Mouse (Mus musculus): ENCODE data around the gene Hspb8.

The Hspb8 gene

GRCm38 (mm10) chr5:116422699-116423201 lies at the start of gene Hspb8:
Gene Hspb8, minus strand, starts transcription at chr5:116422864.
- no peak for DNase-seq (ENCODE audit: low read depth, low spot score)

- no peak for DNase-seq (ENCODE audit: low read depth, low spot score)
Observed at GRCm38 (mm10) chr5:116461354-116462042, 38.8 kb upstream of the Hspb8 start.

GRCm38 (mm10) chr5:116459970-116460369 lies 37.3 kb upstream of the Hspb8 start:
- DNase-seq (ENCODE audit: low read depth, low spot score), result no peak

- DNase-seq (ENCODE audit: low read depth, low spot score), result no peak
Observed at GRCm38 (mm10) chr5:116457791-116458190, 35.1 kb upstream of the Hspb8 start.

- no peak for DNase-seq (ENCODE audit: low read depth, low spot score)
Observed at GRCm38 (mm10) chr5:116456796-116457515, 34.3 kb upstream of the Hspb8 start.

GRCm38 (mm10) chr5:116453401-116453851 lies 30.8 kb upstream of the Hspb8 start:
- DNase-seq (ENCODE audit: low read depth, low spot score), result no peak

- DNase-seq (ENCODE audit: low read depth, low spot score), result no peak
Observed at GRCm38 (mm10) chr5:116450901-116451300, 28.2 kb upstream of the Hspb8 start.

- DNase-seq (ENCODE audit: low read depth, low spot score), result no peak
Observed at GRCm38 (mm10) chr5:116449522-116450225, 27.0 kb upstream of the Hspb8 start.

- DNase-seq (ENCODE audit: low read depth, low spot score), result no peak
Observed at GRCm38 (mm10) chr5:116448409-116449191, 25.9 kb upstream of the Hspb8 start.

GRCm38 (mm10) chr5:116447821-116448350 lies 25.2 kb upstream of the Hspb8 start:
- DNase-seq (ENCODE audit: low read depth, low spot score), result no peak

- no peak for DNase-seq (ENCODE audit: low read depth, low spot score)
Observed at GRCm38 (mm10) chr5:116446552-116446951, 23.9 kb upstream of the Hspb8 start.

GRCm38 (mm10) chr5:116445634-116446367 lies 23.1 kb upstream of the Hspb8 start:
- DNase-seq (ENCODE audit: low read depth, low spot score), result no peak

GRCm38 (mm10) chr5:116444517-116444916 lies 21.9 kb upstream of the Hspb8 start:
- DNase-seq (ENCODE audit: low read depth, low spot score), result no peak

- no peak for DNase-seq (ENCODE audit: low read depth, low spot score)
Observed at GRCm38 (mm10) chr5:116443459-116443940, 20.8 kb upstream of the Hspb8 start.

GRCm38 (mm10) chr5:116442697-116443458 lies 20.2 kb upstream of the Hspb8 start:
- DNase-seq (ENCODE audit: low read depth, low spot score), result no peak

GRCm38 (mm10) chr5:116440251-116440650 lies 17.6 kb upstream of the Hspb8 start:
- no peak for DNase-seq (ENCODE audit: low read depth, low spot score)

GRCm38 (mm10) chr5:116438328-116438727 lies 15.7 kb upstream of the Hspb8 start:
- no peak for DNase-seq (ENCODE audit: low read depth, low spot score)

- no peak for DNase-seq (ENCODE audit: low read depth, low spot score)
Observed at GRCm38 (mm10) chr5:116436117-116436516, 13.5 kb upstream of the Hspb8 start.
